Mouse (Mus musculus): ENCODE data around the gene Wnk3. TPM values are rescaled to one million over a fixed set of nuclear protein-coding genes. Genes with fewer than 3 reads are reported as not detected.
"Not testable (repeated sequence)": the region's sequence is repeated elsewhere in the genome, so short reads cannot be mapped to it uniquely, and the experiment has no call there.

The Wnk3 gene
- total RNA-seq (2021), result under 1 TPM; 0.32 to 0.41 TPM
- long read RNA-seq, experiment 1, result 0 reads
- long read RNA-seq, experiment 2, result 0 reads

GRCm38 (mm10) chrX:151197778-151198177 is at the start of gene Wnk3:
Wnk3 (plus strand) TSS chrX:151198078.
- intact Hi-C loops (cut with DNase I), result no loop called here
- DNase-seq, result no peak

GRCm38 (mm10) chrX:151158414-151158813 is 39.5 kb upstream of the Wnk3 start:
- DNase-seq, result no peak
- intact Hi-C loops (cut with DNase I), result no loop called here

- intact Hi-C loops (cut with DNase I), result no loop called here
- DNase-seq, result peak; percentile 6 to 18
These were observed 29.3 kb upstream of the Wnk3 start for GRCm38 (mm10) chrX:151168438-151169131.

- intact Hi-C loops (cut with DNase I), result no loop called here
These were observed 28.5 kb upstream of the Wnk3 start for GRCm38 (mm10) chrX:151169261-151169961.

GRCm38 (mm10) chrX:151173134-151173533 is 24.7 kb upstream of the Wnk3 start:
- intact Hi-C loops (cut with DNase I), result not testable (repeated sequence)

More at GRCm38 (mm10) chrX:151169261-151169961, 28.5 kb upstream of the Wnk3 start:
- DNase-seq, result peak; percentile 54 to 58

GRCm38 (mm10) chrX:151298329-151298728 is 100.5 kb downstream of the Wnk3 start:
- intact Hi-C loops (cut with DNase I), result no loop called here

More at GRCm38 (mm10) chrX:151173134-151173533, 24.7 kb upstream of the Wnk3 start:
- not testable (repeated sequence) for DNase-seq

GRCm38 (mm10) chrX:151313732-151314131 is 115.9 kb downstream of the Wnk3 start:
- DNase-seq, result no peak
- intact Hi-C loops (cut with DNase I), result no loop called here

More at GRCm38 (mm10) chrX:151298329-151298728, 100.5 kb downstream of the Wnk3 start:
- DNase-seq, result peak in 1 of 2 experiments; percentile 1

GRCm38 (mm10) chrX:151333615-151334014 is 135.7 kb downstream of the Wnk3 start:
- intact Hi-C loops (cut with DNase I), result no loop called here
- no peak for DNase-seq

GRCm38 (mm10) chrX:151337804-151338203 is 139.9 kb downstream of the Wnk3 start:
- intact Hi-C loops (cut with DNase I), result no loop called here

GRCm38 (mm10) chrX:151343761-151344500 is 146.1 kb downstream of the Wnk3 start, which contains the start of gene Fam120c:
Fam120c (plus strand) TSS chrX:151344175.
- intact Hi-C loops (cut with DNase I), result loop anchor here (5.0 to 10.0 kb wide), 2 partner anchors 178 to 209 kb away; partner anchors contain the start of gene Phf8
- peak; percentile 87 for DNase-seq

More at GRCm38 (mm10) chrX:151337804-151338203, 139.9 kb downstream of the Wnk3 start:
- DNase-seq, result peak; percentile 70 to 79

- DNase-seq, result peak in 1 of 2 experiments; percentile 35
- intact Hi-C loops (cut with DNase I), result loop anchor here (5.0 to 10.0 kb wide), 2 partner anchors 178 to 210 kb away; partner anchors contain the start of gene Phf8
These were observed 146.7 kb downstream of the Wnk3 start for GRCm38 (mm10) chrX:151344501-151344984.

GRCm38 (mm10) chrX:151345333-151346125 is 147.7 kb downstream of the Wnk3 start:
- DNase-seq, result peak in 1 of 2 experiments; percentile 3
- intact Hi-C loops (cut with DNase I), result loop anchor here (10.0 kb wide), 1 partner anchor 211 kb away; no protein-coding TSS in a partner anchor

- DNase-seq, result no peak
- intact Hi-C loops (cut with DNase I), result loop anchor here (10.0 kb wide), 1 partner anchor 212 kb away; no protein-coding TSS in a partner anchor
These were observed 149.4 kb downstream of the Wnk3 start for GRCm38 (mm10) chrX:151347278-151347677.

GRCm38 (mm10) chrX:151349322-151349721 is 151.4 kb downstream of the Wnk3 start:
- no peak for DNase-seq
- intact Hi-C loops (cut with DNase I), result loop anchor here (10.0 kb wide), 1 partner anchor 215 kb away; no protein-coding TSS in a partner anchor

Other genes starting within 250 kb of the Wnk3 start
- gene Gnl3l, start 180.8 kb upstream of the Wnk3 start, total RNA-seq (2021), result 10 to 100 TPM; 33.8 to 38.0 TPM
- gene Fgd1, start 151.9 kb upstream of the Wnk3 start, total RNA-seq (2021), result 10 to 100 TPM; 10.5 to 12.2 TPM
- gene Tsr2, start 101.5 kb upstream of the Wnk3 start, total RNA-seq (2021), result 1 to 10 TPM; 8.9 TPM
- 10 to 100 TPM; 12.3 to 13.8 TPM for gene Fam120c, start 146.1 kb downstream of the Wnk3 start, total RNA-seq (2021)